In the genomic region with DNA sequence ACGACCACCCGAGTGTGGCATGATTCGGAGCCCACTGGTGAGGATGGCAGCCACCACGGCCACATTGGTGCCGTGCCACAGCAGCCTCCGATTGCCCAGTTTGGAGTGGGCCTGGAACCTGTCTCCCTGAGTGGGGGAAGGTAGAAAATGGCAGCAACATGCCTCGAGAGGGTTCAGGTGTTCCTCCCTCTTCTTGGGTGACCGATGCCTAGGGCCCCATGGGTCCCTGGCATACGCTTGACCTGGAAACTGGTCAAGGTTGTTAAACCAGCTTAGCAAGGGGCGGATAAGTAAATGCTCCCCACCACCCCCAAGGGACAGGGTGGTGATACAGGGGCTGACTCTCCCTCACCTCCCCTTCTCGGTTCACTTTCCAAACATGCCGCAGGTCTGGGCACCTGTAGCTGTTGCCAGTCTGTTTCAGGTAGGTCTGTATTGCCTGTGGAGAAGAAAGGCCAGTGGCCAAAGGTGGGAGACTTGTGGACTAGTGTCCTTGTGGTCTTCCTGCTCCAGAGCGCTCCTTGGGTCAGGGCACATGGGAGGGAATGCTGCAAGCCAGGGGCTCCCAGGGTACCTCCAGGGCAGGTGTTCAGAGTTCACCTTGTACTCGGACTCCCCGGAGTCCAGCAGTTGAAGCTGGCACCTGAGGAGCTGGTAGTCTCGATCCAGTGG, we compare ENCODE assay signal across 9 mouse cellular contexts. TPM values are rescaled to one million over a fixed set of nuclear protein-coding genes. Genes with fewer than 3 reads are reported as not detected.
A peak's percentile ranks its signal among the peaks of the same experiment; 100 is the strongest.
DNase-seq lines count a peak whose midpoint lies in the region.
"Had no signal": no experiment of that assay in that cellular context is flagged by ENCODE, and none has a peak within 500 bp of the region (broad histone marks: within the 10 kb centered on the region; RNA-seq: fewer than 3 reads in every experiment).

No protein-coding gene starts in this region.

- peak; percentile 96 for DNase-seq in heart, adult 11 months
- DNase-seq in heart, postnatal 10 days: no peak
- DNase-seq in ovary, postnatal 36 days (ENCODE audit: low spot score): peak; percentile 12
- DNase-seq in ovary, adult 18-20 months (ENCODE audit: low spot score): no peak
- DNase-seq in gastrocnemius, postnatal 36 days: peak; percentile 9 to 23
- peak; percentile 3 to 4 for DNase-seq in left cerebral cortex, adult 9 months (ENCODE audit: low spot score in 2 of 2)
- DNase-seq in spleen, postnatal 14 days (ENCODE audit: low spot score in 2 of 2): no peak
- DNase-seq in lung, postnatal 36 days: no peak

- intact Hi-C loops in heart, postnatal 10 days (cut with DNase I): loop anchor here (2.0 kb wide), 1 partner anchor 184 kb away; no protein-coding TSS in a partner anchor
- intact Hi-C loops in gastrocnemius, postnatal 36 days (cut with DNase I): no loop called here

RNA-seq across cellular contexts. Expression of gene Rrp9, which starts 2.5 kb away (rescaled TPM):
- total RNA-seq in heart, postnatal 10 days (2021): 10 to 100 TPM; 18.8 to 19.1 TPM
- 10 to 100 TPM; 16.7 to 22.2 TPM for total RNA-seq in gastrocnemius, postnatal 36 days (2021)

RNA-seq across cellular contexts. Expression of gene Parp3, which starts 3.5 kb away (rescaled TPM):
- total RNA-seq in heart, postnatal 10 days (2021): 10 to 100 TPM; 12.5 to 13.5 TPM
- total RNA-seq in gastrocnemius, postnatal 36 days (2021): 10 to 100 TPM; 62.1 to 78.7 TPM

RNA-seq across cellular contexts. Expression of gene Gpr62, which starts 7.5 kb away (rescaled TPM):
- under 1 TPM in 1 of 2 experiments, not detected in 1; 0.12 TPM for total RNA-seq in heart, postnatal 10 days (2021)
- total RNA-seq in gastrocnemius, postnatal 36 days (2021): under 1 TPM in 1 of 2 experiments, not detected in 1; 0.30 TPM
- total RNA-seq: liver, adult 2 months had no signal

RNA-seq across cellular contexts. Expression of gene Pcbp4, which starts 20.1 kb away (rescaled TPM):
- total RNA-seq in heart, postnatal 10 days (2021): 10 to 100 TPM; 77.4 to 89.6 TPM
- total RNA-seq in gastrocnemius, postnatal 36 days (2021): 10 to 100 TPM; 58.0 to 58.3 TPM

RNA-seq across cellular contexts. Expression of gene Abhd14a, which starts 25.7 kb away (rescaled TPM):
- total RNA-seq in heart, postnatal 10 days (2021): 10 to 100 TPM; 20.0 to 22.4 TPM
- 10 to 100 TPM; 14.6 to 15.7 TPM for total RNA-seq in gastrocnemius, postnatal 36 days (2021)

Comparison
In these comparisons a context has a peak if more than half of its experiments do, and no peak if none do; other contexts are left out.
1. DNase-seq: peak in heart, adult 11 months (single experiment), ovary, postnatal 36 days (single experiment), gastrocnemius, postnatal 36 days (2 of 2) and left cerebral cortex, adult 9 months (2 of 2); none in heart, postnatal 10 days (0 of 2), ovary, adult 18-20 months (single experiment), spleen, postnatal 14 days (0 of 2) and lung, postnatal 36 days (single experiment).
2. RNA of gene Parp3, which starts 3.5 kb away (total RNA-seq): 62.1 to 78.7 TPM in gastrocnemius, postnatal 36 days; 12.5 to 13.5 TPM in heart, postnatal 10 days; every median in the first group is over 4 times any median in the second.